Mouse (Mus musculus): ENCODE results near the gene Zfp882. TPM values are rescaled to one million over a fixed set of nuclear protein-coding genes. Genes with fewer than 3 reads are reported as not detected.

Zfp882 gene
- 0.09 and 0.49 TPM in 2 replicates for polyA plus RNA-seq (2012; ENCODE audit: low replicate concordance)

GRCm38 (mm10) chr8:71908309-71909261 lies at the start of gene Zfp882, which contains the start of gene Zfp617:
TSS of gene Zfp882 (plus strand) at chr8:71908608.
TSS of gene Zfp617 (plus strand) at chr8:71908635.

GRCm38 (mm10) chr8:71881618-71882274 lies 26.7 kb upstream of the Zfp882 start, which contains the start of gene Zfp709:
TSS of gene Zfp709 (plus strand) at chr8:71882019.

GRCm38 (mm10) chr8:71950482-71951221 lies 42.2 kb downstream of the Zfp882 start, which contains the start of gene Zfp961:
TSS of gene Zfp961 (plus strand) at chr8:71951038.

Other genes with a start within 250 kb of the Zfp882 start
- 0.10 and 0.25 TPM in 2 replicates for gene Unc13a, start 236.9 kb upstream of the Zfp882 start, polyA plus RNA-seq (2012; ENCODE audit: low replicate concordance)
- gene Jak3, start 232.3 kb upstream of the Zfp882 start, polyA plus RNA-seq (2012; ENCODE audit: low replicate concordance): 47.1 and 71.7 TPM in 2 replicates
- 30.3 and 31.3 TPM in 2 replicates for gene Insl3, start 219.4 kb upstream of the Zfp882 start, polyA plus RNA-seq (2012; ENCODE audit: low replicate concordance)
- 2.1 and 3.0 TPM in 2 replicates for gene B3gnt3, start 206.8 kb upstream of the Zfp882 start, polyA plus RNA-seq (2012; ENCODE audit: low replicate concordance)
- 623 and 753 TPM in 2 replicates for gene Fcho1, start 182.9 kb upstream of the Zfp882 start, polyA plus RNA-seq (2012; ENCODE audit: low replicate concordance)
- 0.20 and 0.48 TPM in 2 replicates for gene Zfp709, start 26.6 kb upstream of the Zfp882 start, polyA plus RNA-seq (2012; ENCODE audit: low replicate concordance)
- gene Zfp617, start within 50 bp of the Zfp882 start, polyA plus RNA-seq (2012; ENCODE audit: low replicate concordance): 0.25 and 2.2 TPM in 2 replicates
- gene Zfp961, start 42.4 kb downstream of the Zfp882 start, polyA plus RNA-seq (2012; ENCODE audit: low replicate concordance): 1.1 and 4.8 TPM in 2 replicates
- 6.8 and 30.5 TPM in 2 replicates for gene Cyp4f18, start 101.0 kb downstream of the Zfp882 start, polyA plus RNA-seq (2012; ENCODE audit: low replicate concordance)
- gene Olfr372, start 132.6 kb downstream of the Zfp882 start, polyA plus RNA-seq (2012; ENCODE audit: low replicate concordance): not detected in 2 replicates
- gene Olfr373, start 174.6 kb downstream of the Zfp882 start, polyA plus RNA-seq (2012; ENCODE audit: low replicate concordance): 0.06 TPM in 1 of 2 replicates, not detected in the other
- gene Olfr374, start 198.4 kb downstream of the Zfp882 start, polyA plus RNA-seq (2012; ENCODE audit: low replicate concordance): 0.02 TPM in 1 of 2 replicates, not detected in the other
- 15.1 and 15.6 TPM in 2 replicates for gene Tpm4, start 226.4 kb downstream of the Zfp882 start, polyA plus RNA-seq (2012; ENCODE audit: low replicate concordance)

Data from leukemia stem cell, adult 10-12 weeks (primary cell).